Mouse (Mus musculus) right cerebral cortex, adult 18-20 months (tissue): ENCODE results near the gene Nt5c2.
"Not testable (repeated sequence)": the region's sequence is repeated elsewhere in the genome, so short reads cannot be mapped to it uniquely, and the experiment has no call there.

Experiments used
- DNase-seq: peaks from one replicate; pipeline ENCODE4 v3.0.0; 2022; ENCODE audit warnings: mixed read lengths

The Nt5c2 gene

GRCm38 (mm10) chr19:47016487-47016886 is 1.5 kb upstream of the Nt5c2 start:
- DNase-seq = no peak

GRCm38 (mm10) chr19:47015965-47016364 is 1.0 kb upstream of the Nt5c2 start:
- DNase-seq = no peak

- DNase-seq = no peak
Measured at GRCm38 (mm10) chr19:47015396-47015795, 443 bp upstream of the Nt5c2 start.

GRCm38 (mm10) chr19:47014159-47014446 is 850 bp downstream of the Nt5c2 start:
- DNase-seq = no peak

- DNase-seq = no peak
Measured at GRCm38 (mm10) chr19:47013340-47014158, 1.4 kb downstream of the Nt5c2 start.

GRCm38 (mm10) chr19:47012521-47013130 is 2.3 kb downstream of the Nt5c2 start:
- no peak for DNase-seq

- no peak for DNase-seq
Measured at GRCm38 (mm10) chr19:47009943-47010342, 5.0 kb downstream of the Nt5c2 start.

GRCm38 (mm10) chr19:47009420-47009819 is 5.5 kb downstream of the Nt5c2 start:
- no peak for DNase-seq

- DNase-seq = no peak
Measured at GRCm38 (mm10) chr19:47006321-47006720, 8.6 kb downstream of the Nt5c2 start.

GRCm38 (mm10) chr19:47005873-47006272 is 9.1 kb downstream of the Nt5c2 start:
- no peak for DNase-seq

GRCm38 (mm10) chr19:47003742-47004511 is 11.0 kb downstream of the Nt5c2 start:
- DNase-seq = no peak

GRCm38 (mm10) chr19:47000357-47000756 is 14.6 kb downstream of the Nt5c2 start:
- DNase-seq = not testable (repeated sequence)

GRCm38 (mm10) chr19:46999753-47000152 is 15.2 kb downstream of the Nt5c2 start:
- DNase-seq = no peak

- DNase-seq = no peak
Measured at GRCm38 (mm10) chr19:46998953-46999352, 16.0 kb downstream of the Nt5c2 start.

GRCm38 (mm10) chr19:46998168-46998870 is 16.6 kb downstream of the Nt5c2 start:
- peak; percentile 47 for DNase-seq

- DNase-seq = no peak
Measured at GRCm38 (mm10) chr19:46996095-46996494, 18.9 kb downstream of the Nt5c2 start.

GRCm38 (mm10) chr19:46992329-46992728 is 22.6 kb downstream of the Nt5c2 start:
- not testable (repeated sequence) for DNase-seq

- DNase-seq = peak; percentile 73
Measured at GRCm38 (mm10) chr19:46991145-46991544, 23.8 kb downstream of the Nt5c2 start.

- not testable (repeated sequence) for DNase-seq
Measured at GRCm38 (mm10) chr19:46990625-46991024, 24.3 kb downstream of the Nt5c2 start.

GRCm38 (mm10) chr19:46990153-46990518 is 24.8 kb downstream of the Nt5c2 start:
- no peak for DNase-seq

GRCm38 (mm10) chr19:46989479-46990152 is 25.3 kb downstream of the Nt5c2 start:
- no peak for DNase-seq

- no peak for DNase-seq
Measured at GRCm38 (mm10) chr19:46988231-46989087, 26.5 kb downstream of the Nt5c2 start.
